Mouse (Mus musculus) ES-E14 (cell line): ENCODE data around the gene Rbm39. TPM values are rescaled to one million over a fixed set of nuclear protein-coding genes. Genes with fewer than 3 reads are reported as not detected.

ENCODE experiments used
- DNase-seq: peaks from one replicate; pipeline ENCODE4 v3.0.0-alpha.2; 2013; ENCODE audit warnings: low read depth, low spot score
- H3K27ac ChIP-seq: 2 replicates; pipeline ENCODE4 v1.5.1; 2012; ENCODE audit warnings: low read depth, mild to moderate bottlenecking, low read length, moderate library complexity, mixed read lengths; ENCODE audit not compliant: poor library complexity, insufficient read depth, severe bottlenecking
- H3K36me3 ChIP-seq: 2 replicates; pipeline ENCODE4 v1.6.1; 2012; ENCODE audit warnings: mild to moderate bottlenecking, low read length, moderate library complexity, mixed read lengths; ENCODE audit not compliant: control insufficient read depth, poor library complexity, insufficient read depth, severe bottlenecking
- H3K4me1 ChIP-seq, 2 experiments: fragments of 150-350 bp in 1 of 2; sonication (generic) in 1 of 2; 2 replicates each; pipeline ENCODE4 v1.6.1; 2012; ENCODE audit warnings: low read length in 2 of 2, mild to moderate bottlenecking in 1 of 2, mixed read lengths in 1 of 2; ENCODE audit not compliant: control insufficient read depth in 2 of 2, insufficient read depth in 2 of 2, poor library complexity in 1 of 2
- H3K4me3 ChIP-seq, 2 experiments: fragments of 150-350 bp in 1 of 2; sonication (generic) in 1 of 2; 2 replicates each; pipeline ENCODE4 v1.5.1; 2012; ENCODE audit warnings: low read length in 2 of 2, low read depth in 1 of 2, mild to moderate bottlenecking in 1 of 2, mixed read lengths in 1 of 2; ENCODE audit not compliant: insufficient read depth in 1 of 2, poor library complexity in 1 of 2, severe bottlenecking in 1 of 2
- H3K9ac ChIP-seq: 2 replicates; pipeline ENCODE4 v1.6.1; 2012; ENCODE audit warnings: low read depth, mild to moderate bottlenecking, low read length, mixed read lengths; ENCODE audit not compliant: poor library complexity, insufficient read depth, severe bottlenecking
- H3K9me3 ChIP-seq: fragments of 150-350 bp; sonication (generic); 2 replicates; pipeline ENCODE4 v1.6.1; 2012; ENCODE audit warnings: low read depth, mild to moderate bottlenecking, low read length; ENCODE audit not compliant: control insufficient read depth, insufficient read depth
- CHD2 ChIP-seq: IDR thresholded peaks from 2 replicates; pipeline ENCODE4 v1.6.1; 2014; ENCODE audit warnings: mild to moderate bottlenecking, low read depth, low read length, inconsistent platforms
- HCFC1 ChIP-seq: IDR thresholded peaks from 2 replicates; pipeline ENCODE4 v1.6.1; 2012; ENCODE audit warnings: low read length, inconsistent platforms, borderline replicate concordance; ENCODE audit not compliant: insufficient read depth
- MAFK ChIP-seq: IDR thresholded peaks from 2 replicates; pipeline ENCODE4 v1.6.1; 2014; ENCODE audit warnings: mild to moderate bottlenecking, low read depth, low read length, inconsistent platforms; ENCODE audit not compliant: insufficient read depth
- ZC3H11A ChIP-seq: IDR thresholded peaks from 2 replicates; pipeline ENCODE4 v1.6.1; 2012; ENCODE audit warnings: low read depth, mild to moderate bottlenecking, inconsistent platforms, low read length, borderline replicate concordance
- ZNF384 ChIP-seq: IDR thresholded peaks from 2 replicates; pipeline ENCODE4 v1.6.1; 2012; ENCODE audit warnings: low read depth, low read length, inconsistent platforms
- in situ Hi-C, 2 experiments: fragments of 600-800 bp; cut with MboI; formaldehyde crosslinking; loops; one replicate each; pipeline ENCODE4 v1.15.1; 2025; ENCODE audit warnings: low sequenced_read_pairs in 2 of 2, inconsistent platforms in 1 of 2; ENCODE audit not compliant: unreplicated experiment in 2 of 2
- total RNA-seq: library from RNA; depleted of rRNA; stranded (reverse); fragments of 300-350 nt; gene quantifications from 2 replicates; pipeline ENCODE4 v1.2.3, GENCODE M21; 2012

The Rbm39 gene
- total RNA-seq, 1 experiment: 411 TPM

DNA sequence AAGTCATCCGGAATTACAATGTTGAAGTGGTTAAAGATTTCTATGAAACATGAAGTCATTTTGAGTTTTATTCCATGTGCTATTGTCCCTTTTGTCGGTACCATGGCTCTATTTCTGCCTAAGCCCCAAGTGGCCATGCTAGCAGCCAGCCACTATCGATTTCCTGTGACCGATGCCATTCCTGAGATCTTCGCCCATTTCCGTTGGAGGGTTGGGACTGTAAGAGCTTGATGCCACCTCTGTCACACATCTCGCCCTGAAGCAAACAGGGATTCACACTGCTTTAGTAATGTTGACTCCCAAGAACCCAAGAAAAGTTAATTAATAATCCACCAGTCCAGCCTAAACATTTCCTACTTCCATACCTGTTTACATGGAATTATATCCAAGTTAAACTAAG lies 2.4 kb downstream of the Rbm39 start:
- H3K36me3 ChIP-seq: peaks cover 20% of the 10 kb centered on the region
- in situ Hi-C loops: no loop called here
- peak overlapping the region; percentile 70; the same call in 1 of the 2 replicates for H3K9ac ChIP-seq
- peak overlapping the region; percentile 64 to 72 for H3K4me3 ChIP-seq
- H3K4me1 ChIP-seq: peaks cover 0 to 2% of the 10 kb centered on the region in 2 experiments; a peak in 2 of 4 replicates
- H3K27ac ChIP-seq: no peak overlapping the region
- no peak for DNase-seq
- H3K9me3 ChIP-seq: no peaks in the 10 kb centered on the region
- TF ChIP-seq ZNF384 (no peak), CHD2 (no peak), HCFC1 (no peak), MAFK (no peak), ZC3H11A (no peak)

GRCm38 (mm10) chr2:156177079-156177478 lies 3.0 kb downstream of the Rbm39 start:
- peak overlapping the region in 1 of 2 experiments; percentile 1; a peak in 2 of 4 replicates for H3K4me3 ChIP-seq
- no peak for TF ChIP-seq ZNF384
- no peak for TF ChIP-seq ZC3H11A
- no peak for TF ChIP-seq HCFC1
- TF ChIP-seq MAFK: no peak
- no peak for TF ChIP-seq CHD2
- no peaks in the 10 kb centered on the region for H3K9me3 ChIP-seq
- in situ Hi-C loops: no loop called here
- H3K4me1 ChIP-seq: peaks cover 0 to 2% of the 10 kb centered on the region in 2 experiments; a peak in 2 of 4 replicates
- H3K9ac ChIP-seq: no peak overlapping the region
- H3K36me3 ChIP-seq: peaks cover 20% of the 10 kb centered on the region
- H3K27ac ChIP-seq: no peak overlapping the region
- no peak for DNase-seq

DNA sequence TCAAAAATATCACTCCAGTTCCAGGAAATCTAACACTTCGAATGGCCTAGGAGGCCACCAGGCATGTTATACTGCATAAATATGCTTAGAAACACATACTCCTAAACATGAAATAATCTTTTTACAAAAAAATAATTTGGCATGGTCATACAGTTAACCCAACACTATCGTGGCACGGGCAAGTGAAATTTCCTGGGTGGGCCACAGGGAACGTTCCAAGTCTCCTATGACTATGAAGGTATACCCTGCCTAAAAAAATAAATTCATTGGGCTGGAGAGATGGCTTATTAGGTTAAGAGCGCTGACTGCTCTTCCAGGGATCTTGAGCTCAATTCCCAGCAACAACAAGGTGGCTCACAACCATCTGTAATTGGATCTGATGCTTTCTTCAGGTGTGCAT lies 13.5 kb downstream of the Rbm39 start:
- Histone ChIP-seq H3K36me3 (peaks cover 38% of the 10 kb centered on the region; the same call in 1 of the 2 replicates), H3K4me3 (no peak overlapping the region), H3K27ac (no peak overlapping the region), H3K9ac (no peak overlapping the region), H3K4me1 (no peaks in the 10 kb centered on the region), H3K9me3 (no peaks in the 10 kb centered on the region)
- in situ Hi-C loops: no loop called here
- DNase-seq: no peak
- no peak for TF ChIP-seq CHD2
- TF ChIP-seq HCFC1: no peak

GRCm38 (mm10) chr2:156165478-156165877 lies 14.6 kb downstream of the Rbm39 start:
- Histone ChIP-seq H3K4me3 (no peak overlapping the region), H3K4me1 (no peaks in the 10 kb centered on the region), H3K36me3 (peaks cover 39% of the 10 kb centered on the region; the same call in 1 of the 2 replicates), H3K27ac (no peak overlapping the region), H3K9ac (no peak overlapping the region), H3K9me3 (no peaks in the 10 kb centered on the region)
- in situ Hi-C loops: no loop called here
- DNase-seq: no peak
- TF ChIP-seq CHD2: no peak
- TF ChIP-seq ZC3H11A: no peak
- TF ChIP-seq MAFK: no peak
- no peak for TF ChIP-seq HCFC1
- no peak for TF ChIP-seq ZNF384

DNA sequence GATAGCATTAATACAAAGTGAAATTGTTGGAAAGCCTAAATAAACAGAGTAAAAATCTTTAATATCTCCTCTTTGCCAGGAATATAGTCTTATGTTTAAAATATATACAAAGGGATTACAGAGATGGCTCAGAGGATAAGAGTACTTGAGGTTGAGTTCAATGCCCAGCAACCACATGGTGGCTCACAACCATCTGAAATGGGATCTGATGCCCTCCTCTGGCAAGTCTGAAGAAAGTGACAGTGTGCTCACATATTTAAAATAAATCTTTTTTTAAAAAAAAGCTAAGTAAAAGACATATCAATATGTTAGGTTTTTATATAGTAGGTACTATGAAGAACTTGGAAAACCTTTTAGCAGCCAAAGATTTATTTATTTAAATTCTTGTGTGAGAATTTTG lies 28.5 kb downstream of the Rbm39 start:
- H3K4me3 ChIP-seq: no peak overlapping the region
- peaks cover 12% of the 10 kb centered on the region; the same call in 1 of the 2 replicates for H3K36me3 ChIP-seq
- no peak overlapping the region for H3K27ac ChIP-seq
- DNase-seq: no peak
- in situ Hi-C loops: no loop called here
- no peaks in the 10 kb centered on the region for H3K4me1 ChIP-seq
- H3K9me3 ChIP-seq: no peaks in the 10 kb centered on the region
- no peak overlapping the region for H3K9ac ChIP-seq
- TF ChIP-seq CHD2: no peak
